Mouse (Mus musculus) left cerebral cortex, adult 2 months (tissue): Measurements from ENCODE around the gene Cald1. TPM values are rescaled to one million over a fixed set of nuclear protein-coding genes. Genes with fewer than 3 reads are reported as not detected.

ENCODE experiments used
- DNase-seq, 2 experiments: peaks; one replicate each; pipeline ENCODE4 v3.0.0; 2021 to 2022; ENCODE audit warnings: low spot score in 2 of 2, mixed read lengths in 1 of 2; ENCODE audit errors: extremely low spot score in 1 of 2
- H3K27ac ChIP-seq: fragments of 200-600 bp; 2 replicates; pipeline ENCODE4 v1.8.1; 2022
- H3K4me3 ChIP-seq: fragments of 200-600 bp; 2 replicates; pipeline ENCODE4 v1.8.1; 2022
- CTCF ChIP-seq: fragments of 200-600 bp; IDR thresholded peaks from 2 replicates; pipeline ENCODE4 v1.8.1; 2022; ENCODE audit warnings: antibody characterized with exemption, mild to moderate bottlenecking, moderate library complexity
- intact Hi-C: fragments of 180-260 bp; cut with DNase I; formaldehyde crosslinking; loops from one replicate; pipeline ENCODE4 v1.15.1; 2025
- total RNA-seq, 2 experiments: library from RNA; stranded (reverse); gene quantifications; 2 replicates each; pipeline ENCODE4 v1.2.3; 2021

The Cald1 gene
- total RNA-seq, 2 experiments from 2014 or later, result 20.9 to 22.4 TPM

DNA sequence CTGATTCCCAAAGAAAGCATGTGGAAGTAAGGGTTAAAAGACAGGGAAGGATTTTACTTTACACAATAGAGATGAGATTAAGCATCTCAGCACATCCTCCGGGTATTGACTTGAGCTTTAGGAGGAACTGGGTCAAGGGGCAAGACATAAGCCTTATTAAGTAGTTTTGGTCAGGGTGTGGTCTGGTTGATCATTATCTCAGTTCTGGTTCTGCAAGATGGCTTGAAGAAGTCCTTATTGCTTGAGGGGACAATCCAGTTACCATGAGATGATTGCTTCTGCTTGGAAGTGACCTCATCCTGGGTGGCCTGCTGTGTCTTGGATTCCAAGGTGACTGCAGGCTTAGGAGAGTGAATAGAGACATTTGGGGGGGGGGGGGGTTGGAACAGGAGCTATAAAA is 21.9 kb downstream of the Cald1 start:
- intact Hi-C loops, result no loop called here
- Histone ChIP-seq H3K27ac (no peak overlapping the region), H3K4me3 (no peak overlapping the region)
- TF ChIP-seq CTCF, result no peak
- no peak for DNase-seq

DNA sequence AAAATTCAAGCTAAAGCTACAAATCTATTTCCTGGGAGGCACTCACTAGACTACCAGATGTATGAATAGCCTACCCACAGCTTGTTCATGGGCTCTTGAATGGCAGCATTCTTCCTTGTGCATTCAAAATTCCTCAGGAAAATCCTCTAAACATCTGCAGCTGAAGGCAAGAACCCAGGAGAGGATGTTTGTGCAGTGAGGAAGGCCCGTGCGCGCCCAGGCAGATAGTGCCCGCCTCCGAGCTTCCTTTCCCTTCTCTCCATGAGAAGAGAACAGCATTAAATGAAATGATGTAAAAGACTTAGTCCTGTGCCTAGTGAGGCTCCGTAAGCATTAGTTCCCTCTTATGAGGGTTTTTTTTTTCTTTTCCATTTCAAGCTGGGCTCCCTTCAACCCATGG is 24.6 kb downstream of the Cald1 start:
- H3K27ac ChIP-seq, result no peak overlapping the region
- no peak for DNase-seq
- intact Hi-C loops, result no loop called here
- TF ChIP-seq CTCF, result no peak
- H3K4me3 ChIP-seq, result no peak overlapping the region

DNA sequence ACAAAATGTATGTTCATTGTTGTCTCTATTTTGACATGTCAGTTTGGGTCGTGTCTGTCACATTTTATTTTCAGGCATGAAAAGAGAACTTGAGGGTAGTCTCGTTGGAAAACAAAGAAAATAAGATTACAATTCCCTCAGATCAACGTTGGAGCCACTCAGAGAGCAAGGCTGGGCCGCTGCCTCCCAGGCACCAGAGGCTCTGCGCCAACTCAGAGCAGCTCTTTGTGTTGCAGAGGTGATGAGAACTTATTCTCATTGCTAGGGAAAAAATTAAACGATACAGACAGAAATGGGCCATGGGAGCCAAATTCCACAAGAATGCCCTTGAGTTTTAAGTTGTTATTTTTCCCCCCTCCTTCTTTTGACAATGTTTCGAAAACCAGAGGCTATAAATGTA is 25.0 kb downstream of the Cald1 start:
- no peak for TF ChIP-seq CTCF
- no peak for DNase-seq
- H3K4me3 ChIP-seq, result no peak overlapping the region
- intact Hi-C loops, result no loop called here
- no peak overlapping the region for H3K27ac ChIP-seq

GRCm38 (mm10) chr6:34624536-34624935 is 26.2 kb downstream of the Cald1 start:
- no peak overlapping the region for H3K4me3 ChIP-seq
- H3K27ac ChIP-seq, result no peak overlapping the region
- intact Hi-C loops, result no loop called here
- no peak for DNase-seq
- no peak for TF ChIP-seq CTCF

GRCm38 (mm10) chr6:34626586-34627245 is 28.4 kb downstream of the Cald1 start:
- intact Hi-C loops, result no loop called here
- no peak for DNase-seq
- TF ChIP-seq CTCF, result no peak
- H3K27ac ChIP-seq, result no peak overlapping the region
- H3K4me3 ChIP-seq, result no peak overlapping the region

DNA sequence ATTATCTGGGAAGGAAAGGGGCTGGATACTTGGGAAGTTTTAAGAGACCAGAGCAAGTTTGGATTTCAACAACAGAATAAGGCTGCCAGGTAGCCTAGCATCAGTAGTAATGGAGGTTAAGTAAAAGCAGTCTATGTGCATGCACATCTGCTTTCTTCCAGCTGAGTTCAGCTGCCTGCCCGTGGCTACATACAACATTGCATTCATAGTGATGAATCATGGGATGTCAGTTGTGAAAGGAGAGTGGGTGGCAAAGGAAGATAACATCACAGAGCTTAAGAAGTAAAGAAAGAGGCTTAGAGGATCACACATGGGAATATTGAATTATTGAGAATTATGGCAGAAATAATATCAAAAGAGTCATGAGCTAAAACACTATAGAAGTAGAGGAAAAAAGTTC is 29.8 kb downstream of the Cald1 start:
- H3K27ac ChIP-seq, result no peak overlapping the region
- H3K4me3 ChIP-seq, result no peak overlapping the region
- TF ChIP-seq CTCF, result no peak
- intact Hi-C loops, result no loop called here
- DNase-seq, result no peak

DNA sequence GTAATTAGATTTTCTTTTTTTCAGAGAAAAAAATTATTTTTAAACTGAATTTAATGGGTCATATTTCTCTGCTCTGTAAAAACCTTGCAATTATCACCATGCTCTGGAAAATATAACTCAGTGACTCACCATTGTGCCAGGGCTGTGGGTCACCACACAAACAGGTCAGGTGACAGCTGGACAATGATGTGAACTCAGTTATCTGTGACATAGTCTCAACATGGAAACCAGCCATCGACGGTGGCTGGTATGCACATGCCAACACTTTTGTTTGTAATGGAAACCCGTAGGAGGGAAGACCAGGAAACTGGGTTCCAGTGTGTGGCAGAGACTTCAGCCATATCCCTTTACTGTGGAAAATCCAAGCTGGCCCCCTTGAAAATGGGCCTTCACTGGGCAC is 35.5 kb downstream of the Cald1 start:
- no peak for TF ChIP-seq CTCF
- DNase-seq, result no peak
- Histone ChIP-seq H3K27ac (no peak overlapping the region), H3K4me3 (no peak overlapping the region)
- intact Hi-C loops, result no loop called here

DNA sequence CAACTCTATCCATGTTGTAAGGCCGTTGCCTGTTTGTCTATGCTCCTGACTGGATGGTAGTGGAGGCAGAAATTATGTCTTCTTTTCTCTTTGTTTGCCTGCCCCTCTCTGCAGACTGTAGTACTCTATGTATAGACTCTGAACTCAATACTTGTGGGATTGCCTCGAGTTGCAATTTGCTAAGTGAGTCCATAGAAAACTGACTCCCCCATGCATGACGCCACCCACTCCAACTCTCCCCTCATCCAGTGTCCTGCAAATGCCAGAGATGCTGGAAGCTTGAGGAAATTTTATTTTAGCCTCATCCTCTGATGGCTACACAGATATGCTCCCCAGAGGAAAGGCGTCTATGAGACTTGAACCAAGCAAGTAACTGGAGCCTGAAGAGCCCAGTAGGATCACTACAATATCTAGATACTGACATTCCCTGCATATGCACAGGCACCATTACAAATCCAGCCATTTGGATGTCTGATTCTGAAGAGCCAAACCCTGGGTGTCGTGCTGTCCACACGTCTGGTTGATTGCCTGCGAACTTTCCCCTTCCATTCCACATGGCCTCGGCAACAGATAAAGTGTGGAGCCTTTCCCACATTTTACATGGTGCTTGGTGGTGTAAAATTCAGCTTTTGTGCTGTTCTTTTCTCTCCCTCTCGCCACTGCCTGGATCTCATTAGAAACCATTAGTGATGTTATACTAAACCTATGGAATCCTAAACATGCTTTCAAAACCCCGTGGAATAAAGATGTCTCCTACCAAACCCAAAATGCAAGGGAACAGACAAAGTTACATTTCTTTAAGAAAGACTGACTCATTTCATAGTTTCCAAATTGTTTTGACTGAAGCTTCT is 39.5 kb downstream of the Cald1 start:
- Histone ChIP-seq H3K4me3 (no peak overlapping the region), H3K27ac (no peak overlapping the region)
- DNase-seq, result no peak
- intact Hi-C loops, result no loop called here
- TF ChIP-seq CTCF, result no peak

- intact Hi-C loops, result no loop called here
- H3K27ac ChIP-seq, result no peak overlapping the region
- DNase-seq, result no peak
- no peak overlapping the region for H3K4me3 ChIP-seq
- TF ChIP-seq CTCF, result no peak; the same call in 1 of the 2 replicates
Measured at GRCm38 (mm10) chr6:34638667-34639066, 40.4 kb downstream of the Cald1 start.

- Histone ChIP-seq H3K4me3 (no peak overlapping the region), H3K27ac (no peak overlapping the region)
- TF ChIP-seq CTCF, result no peak
- intact Hi-C loops, result no loop called here
- DNase-seq, result no peak
Measured at GRCm38 (mm10) chr6:34640226-34640625, 41.9 kb downstream of the Cald1 start.

- no peak for TF ChIP-seq CTCF
- Histone ChIP-seq H3K4me3 (no peak overlapping the region), H3K27ac (no peak overlapping the region)
- no peak for DNase-seq
- intact Hi-C loops, result no loop called here
Measured at GRCm38 (mm10) chr6:34641081-34641480, 42.8 kb downstream of the Cald1 start.

DNA sequence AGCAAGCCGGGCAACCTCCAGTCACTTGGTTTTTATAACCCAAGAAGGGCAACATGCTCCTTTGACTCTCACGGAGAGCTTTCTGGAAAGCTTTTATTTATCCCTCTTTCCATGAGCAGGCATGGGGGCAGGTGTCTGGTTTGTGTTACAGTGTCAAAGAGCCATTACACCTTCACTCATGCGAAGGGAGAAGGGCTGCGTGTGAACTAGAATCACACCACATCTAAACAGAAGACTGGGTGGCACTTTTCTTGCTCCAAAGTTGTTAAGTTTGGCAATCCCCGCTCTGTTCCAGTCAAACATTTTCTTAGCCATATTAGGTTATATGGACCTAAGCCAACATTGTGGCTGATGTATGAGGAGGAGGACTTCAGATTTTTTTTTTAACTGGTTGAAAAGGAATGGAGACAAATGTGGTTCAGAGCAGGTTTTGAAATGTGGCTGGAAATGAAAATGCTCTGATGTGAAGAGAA is 43.8 kb downstream of the Cald1 start:
- no peak overlapping the region; the same call in 1 of the 2 replicates for H3K27ac ChIP-seq
- no peak for TF ChIP-seq CTCF
- DNase-seq, result no peak
- intact Hi-C loops, result no loop called here
- no peak overlapping the region for H3K4me3 ChIP-seq
